Mouse (Mus musculus) midbrain, postnatal 0 days (tissue): ENCODE data around the gene Cpne4. TPM values are rescaled to one million over a fixed set of nuclear protein-coding genes. Genes with fewer than 3 reads are reported as not detected.

ENCODE experiments used
- ATAC-seq: fragments of 200-750 bp; cut with Nextera tagmentation; 2 replicates; pipeline ENCODE4 v1.8.0; 2017; ENCODE audit warnings: moderate number of reproducible peaks, mild to moderate bottlenecking, moderate TSS enrichment, moderate library complexity; ENCODE audit not compliant: low FRiP score
- DNase-seq: peaks from one replicate; pipeline ENCODE4 v3.0.0-alpha.2; 2015; ENCODE audit warnings: low spot score
- H3K27ac ChIP-seq: fragments of 300-500 bp; sonication (generic); 2 replicates; pipeline ENCODE4 v1.5.1; 2014; ENCODE audit warnings: low read depth, mild to moderate bottlenecking, low read length, mixed read lengths
- H3K27me3 ChIP-seq: fragments of 300-500 bp; sonication (generic); 2 replicates; pipeline ENCODE4 v1.6.1; 2014; ENCODE audit warnings: low read length, control low read depth, mixed read lengths; ENCODE audit not compliant: insufficient read depth
- H3K36me3 ChIP-seq: fragments of 300-500 bp; sonication (generic); 2 replicates; pipeline ENCODE4 v1.6.1; 2014; ENCODE audit warnings: low read length, control low read depth, mixed read lengths; ENCODE audit not compliant: insufficient read depth
- H3K4me1 ChIP-seq: fragments of 300-500 bp; sonication (generic); 2 replicates; pipeline ENCODE4 v1.6.1; 2014; ENCODE audit warnings: mild to moderate bottlenecking, control low read depth, antibody characterized with exemption, low read length, mixed read lengths; ENCODE audit not compliant: insufficient read depth
- H3K4me2 ChIP-seq: fragments of 300-500 bp; sonication (generic); 2 replicates; pipeline ENCODE4 v1.6.1; 2014; ENCODE audit warnings: low read depth, mild to moderate bottlenecking, low read length, mixed read lengths; ENCODE audit not compliant: poor library complexity, severe bottlenecking
- H3K4me3 ChIP-seq: fragments of 300-500 bp; sonication (generic); 2 replicates; pipeline ENCODE4 v1.5.1; 2014; ENCODE audit warnings: low read depth, mild to moderate bottlenecking, low read length, moderate library complexity
- H3K9ac ChIP-seq: fragments of 300-500 bp; sonication (generic); replicated peaks from 2 replicates; pipeline ENCODE4 v1.6.1; 2014; ENCODE audit warnings: mild to moderate bottlenecking, low read length, moderate library complexity, mixed read lengths; ENCODE audit not compliant: poor library complexity, severe bottlenecking
- H3K9me3 ChIP-seq: fragments of 300-500 bp; sonication (generic); 2 replicates; pipeline ENCODE4 v1.6.1; 2016; ENCODE audit warnings: low read length, control low read depth
- CTCF ChIP-seq: IDR thresholded peaks from 2 replicates; pipeline ENCODE4 v1.5.1; 2016; ENCODE audit warnings: antibody characterized with exemption, mild to moderate bottlenecking
- WGBS: fragments of 180-500 bp; shearing (Covaris S2); extraction: QIAGEN DNeasy Blood & Tissue Kit; methylation state at CpG from one replicate; pipeline ENCODE4 v1.1.7; 2014; 5-methylcytosine and 5-hydroxymethylcytosine counted together
- polyA plus RNA-seq: library from polyadenylated mRNA; unstranded; fragments of >200 nt; fragmentation: Nextera tagmentation; extraction: Ambion mirVana; gene quantifications from 2 replicates; pipeline ENCODE4 v1.2.1, GENCODE M21; 2015
- total RNA-seq: library from RNA; depleted of rRNA; stranded (reverse); fragments of >200 nt; gene quantifications from 2 replicates; pipeline ENCODE4 v1.2.3, GENCODE M21; 2014

Cpne4 gene
- total and polyA plus RNA-seq, 2 experiments from 2014 or later: 25.5 to 38.3 TPM

GRCm38 (mm10) chr9:104854245-104854921 is 307.3 kb downstream of the Cpne4 start:
- ATAC-seq (no peak), DNase-seq (no peak)
- TF ChIP-seq CTCF: no peak
- Histone ChIP-seq H3K4me3 (no peak overlapping the region), H3K4me2 (no peak overlapping the region), H3K27me3 (no peaks in the 10 kb centered on the region), H3K27ac (no peak overlapping the region), H3K36me3 (no peaks in the 10 kb centered on the region), H3K4me1 (no peaks in the 10 kb centered on the region), H3K9ac (no peak overlapping the region), H3K9me3 (no peaks in the 10 kb centered on the region)
- 76% methylated on average over 6 of the region's 6 CpGs for WGBS

GRCm38 (mm10) chr9:104865830-104866229 is 318.7 kb downstream of the Cpne4 start:
- 88% methylated on average over 1 of the region's 1 CpGs for WGBS
- H3K36me3 ChIP-seq: no peaks in the 10 kb centered on the region
- no peak overlapping the region for H3K4me2 ChIP-seq
- no peak overlapping the region for H3K27ac ChIP-seq
- no peak overlapping the region for H3K4me3 ChIP-seq
- H3K27me3 ChIP-seq: no peaks in the 10 kb centered on the region
- no peaks in the 10 kb centered on the region for H3K4me1 ChIP-seq
- no peak for DNase-seq
- no peak for ATAC-seq
- no peak overlapping the region for H3K9ac ChIP-seq
- H3K9me3 ChIP-seq: no peaks in the 10 kb centered on the region
- TF ChIP-seq CTCF: no peak

DNA sequence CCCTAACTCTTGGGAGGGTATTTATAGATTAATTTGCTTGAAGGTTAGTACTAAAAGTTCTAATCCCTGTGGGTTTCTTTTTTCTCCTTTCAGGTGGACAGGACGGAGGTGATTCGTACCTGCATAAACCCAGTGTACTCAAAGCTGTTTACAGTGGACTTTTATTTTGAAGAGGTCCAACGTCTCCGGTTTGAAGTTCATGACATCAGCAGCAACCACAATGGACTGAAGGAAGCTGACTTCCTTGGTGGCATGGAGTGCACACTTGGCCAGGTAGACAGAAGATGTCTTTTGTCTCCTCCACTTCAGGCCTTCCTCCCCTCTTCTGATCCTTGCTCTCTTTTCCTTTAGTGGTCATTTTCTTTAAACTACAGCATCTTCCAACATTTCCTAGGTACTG is 325.5 kb downstream of the Cpne4 start:
- H3K9ac ChIP-seq: no peak overlapping the region
- no peak overlapping the region for H3K4me2 ChIP-seq
- DNase-seq (no peak), ATAC-seq (no peak)
- no peak overlapping the region for H3K27ac ChIP-seq
- no peaks in the 10 kb centered on the region for H3K27me3 ChIP-seq
- no peak overlapping the region for H3K4me3 ChIP-seq
- 90% methylated on average over 4 of the region's 4 CpGs for WGBS
- no peaks in the 10 kb centered on the region for H3K9me3 ChIP-seq
- H3K4me1 ChIP-seq: no peaks in the 10 kb centered on the region
- H3K36me3 ChIP-seq: no peaks in the 10 kb centered on the region
- no peak for TF ChIP-seq CTCF

- DNase-seq (no peak), ATAC-seq (no peak)
- Histone ChIP-seq H3K9me3 (no peaks in the 10 kb centered on the region), H3K27ac (no peak overlapping the region), H3K9ac (no peak overlapping the region), H3K36me3 (no peaks in the 10 kb centered on the region), H3K4me2 (no peak overlapping the region), H3K4me1 (no peaks in the 10 kb centered on the region), H3K4me3 (no peak overlapping the region), H3K27me3 (no peaks in the 10 kb centered on the region)
- 81% methylated on average over 3 of the region's 3 CpGs for WGBS
- TF ChIP-seq CTCF: no peak
Observed at GRCm38 (mm10) chr9:104874157-104874556, 327.1 kb downstream of the Cpne4 start.

- Histone ChIP-seq H3K27me3 (no peaks in the 10 kb centered on the region), H3K9me3 (no peaks in the 10 kb centered on the region), H3K4me3 (no peak overlapping the region), H3K4me2 (no peak overlapping the region), H3K36me3 (no peaks in the 10 kb centered on the region), H3K4me1 (no peaks in the 10 kb centered on the region), H3K27ac (no peak overlapping the region), H3K9ac (no peak overlapping the region)
- WGBS: 79% methylated on average over 3 of the region's 3 CpGs
- ATAC-seq (no peak), DNase-seq (no peak)
- TF ChIP-seq CTCF: no peak
Observed at GRCm38 (mm10) chr9:104877014-104877413, 329.9 kb downstream of the Cpne4 start.

DNA sequence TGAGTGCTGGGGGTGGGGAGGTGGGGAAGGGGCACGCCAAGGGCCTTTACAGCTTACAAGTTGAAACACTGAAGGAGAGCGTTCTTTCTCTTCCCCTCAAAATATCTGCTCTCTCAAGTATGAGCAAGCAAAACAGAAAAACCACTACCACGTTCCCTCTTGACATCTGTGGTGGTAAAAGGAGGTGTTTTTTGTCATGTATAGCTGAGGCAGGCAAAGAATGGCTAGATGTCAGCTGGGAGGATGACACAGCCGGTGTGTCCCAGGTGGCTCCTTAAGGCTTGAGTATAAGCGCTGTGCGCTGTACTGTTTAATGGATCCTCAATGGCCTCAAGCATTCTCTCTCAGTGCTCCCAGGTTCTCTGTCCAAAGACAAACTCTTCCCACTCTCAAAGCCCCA is 331.5 kb downstream of the Cpne4 start:
- WGBS: 88% methylated on average over 6 of the region's 6 CpGs
- DNase-seq (no peak), ATAC-seq (no peak)
- H3K9ac ChIP-seq: no peak overlapping the region
- H3K4me3 ChIP-seq: no peak overlapping the region
- H3K27me3 ChIP-seq: no peaks in the 10 kb centered on the region
- H3K36me3 ChIP-seq: no peaks in the 10 kb centered on the region
- no peak overlapping the region for H3K27ac ChIP-seq
- no peaks in the 10 kb centered on the region for H3K4me1 ChIP-seq
- H3K9me3 ChIP-seq: no peaks in the 10 kb centered on the region
- TF ChIP-seq CTCF: no peak
- no peak overlapping the region for H3K4me2 ChIP-seq
